Mouse (Mus musculus) stomach, embryonic 16.5 days (tissue): Measurements from ENCODE around the gene Card19. TPM values are rescaled to one million over a fixed set of nuclear protein-coding genes. Genes with fewer than 3 reads are reported as not detected.

Source experiments
- ATAC-seq: fragments of 200-750 bp; cut with Nextera tagmentation; 2 replicates; pipeline ENCODE4 v1.8.0; 2017; ENCODE audit warnings: moderate number of reproducible peaks, moderate TSS enrichment; ENCODE audit not compliant: insufficient read depth, low FRiP score
- H3K27ac ChIP-seq: fragments of 300-500 bp; sonication (generic); 2 replicates; pipeline ENCODE4 v1.5.1; 2014; ENCODE audit warnings: low read length
- H3K27me3 ChIP-seq: fragments of 300-500 bp; sonication (generic); 2 replicates; pipeline ENCODE4 v1.6.1; 2014; ENCODE audit warnings: low read length, control low read depth, mixed read lengths; ENCODE audit not compliant: control insufficient read depth, insufficient read depth
- H3K36me3 ChIP-seq: fragments of 300-500 bp; sonication (generic); 2 replicates; pipeline ENCODE4 v1.6.1; 2014; ENCODE audit warnings: low read length; ENCODE audit not compliant: control insufficient read depth, insufficient read depth
- H3K4me1 ChIP-seq: fragments of 300-500 bp; sonication (generic); 2 replicates; pipeline ENCODE4 v1.6.1; 2014; ENCODE audit warnings: low read length, control low read depth, mixed read lengths; ENCODE audit not compliant: control insufficient read depth, insufficient read depth
- H3K4me2 ChIP-seq: fragments of 300-500 bp; sonication (generic); 2 replicates; pipeline ENCODE4 v1.6.1; 2014; ENCODE audit warnings: low read depth, low read length, mixed read lengths
- H3K4me3 ChIP-seq: fragments of 300-500 bp; sonication (generic); replicated peaks from 2 replicates; pipeline ENCODE4 v1.5.1; 2014; ENCODE audit warnings: mild to moderate bottlenecking, low read length
- H3K9ac ChIP-seq: fragments of 300-500 bp; sonication (generic); 2 replicates; pipeline ENCODE4 v1.6.1; 2014; ENCODE audit warnings: low read length
- H3K9me3 ChIP-seq: fragments of 300-500 bp; sonication (generic); replicated peaks from 2 replicates; pipeline ENCODE4 v1.6.1; 2016; ENCODE audit warnings: low read length, control low read depth; ENCODE audit not compliant: control insufficient read depth
- WGBS: fragments of 180-500 bp; shearing (Covaris S2); extraction: QIAGEN DNeasy Blood & Tissue Kit; methylation state at CpG from one replicate; pipeline ENCODE4 v1.1.7; 2014; 5-methylcytosine and 5-hydroxymethylcytosine counted together
- polyA plus RNA-seq: library from polyadenylated mRNA; unstranded; fragments of >200 nt; fragmentation: Nextera tagmentation; extraction: Ambion mirVana; gene quantifications from 2 replicates; pipeline ENCODE4 v1.2.1, GENCODE M21; 2015

The Card19 gene
- polyA plus RNA-seq, 1 experiment from 2014 or later: 56.4 TPM

- H3K36me3 ChIP-seq: no peaks in the 10 kb centered on the region
- no peak overlapping the region for H3K9ac ChIP-seq
- H3K4me2 ChIP-seq: no peak overlapping the region
- H3K27me3 ChIP-seq: no peaks in the 10 kb centered on the region
- H3K27ac ChIP-seq: no peak overlapping the region
- no peak overlapping the region for H3K4me3 ChIP-seq
- 84% methylated on average over 8 of the region's 8 CpGs for WGBS
- no peaks in the 10 kb centered on the region for H3K9me3 ChIP-seq
- H3K4me1 ChIP-seq: no peaks in the 10 kb centered on the region
- no peak for ATAC-seq
These were observed 21.8 kb upstream of the Card19 start for GRCm38 (mm10) chr13:49237617-49238016.

- Histone ChIP-seq H3K27me3 (no peaks in the 10 kb centered on the region), H3K4me2 (no peak overlapping the region), H3K9me3 (no peaks in the 10 kb centered on the region), H3K4me1 (no peaks in the 10 kb centered on the region), H3K4me3 (no peak overlapping the region), H3K9ac (no peak overlapping the region), H3K27ac (no peak overlapping the region), H3K36me3 (no peaks in the 10 kb centered on the region)
- no peak for ATAC-seq
- 89% methylated on average over 4 of the region's 4 CpGs for WGBS
These were observed 18.9 kb upstream of the Card19 start for GRCm38 (mm10) chr13:49234711-49235110.

- Histone ChIP-seq H3K9me3 (no peaks in the 10 kb centered on the region), H3K27ac (no peak overlapping the region), H3K4me1 (no peaks in the 10 kb centered on the region), H3K4me2 (no peak overlapping the region), H3K4me3 (no peak overlapping the region), H3K9ac (no peak overlapping the region), H3K27me3 (no peaks in the 10 kb centered on the region), H3K36me3 (no peaks in the 10 kb centered on the region)
- no peak for ATAC-seq
- 85% methylated on average over 8 of the region's 8 CpGs for WGBS
These were observed 18.1 kb upstream of the Card19 start for GRCm38 (mm10) chr13:49233792-49234572.

GRCm38 (mm10) chr13:49225633-49226032 is 9.8 kb upstream of the Card19 start:
- Histone ChIP-seq H3K27me3 (no peaks in the 10 kb centered on the region), H3K9ac (no peak overlapping the region), H3K4me1 (no peaks in the 10 kb centered on the region), H3K9me3 (no peaks in the 10 kb centered on the region), H3K27ac (no peak overlapping the region), H3K36me3 (no peaks in the 10 kb centered on the region), H3K4me3 (no peak overlapping the region), H3K4me2 (no peak overlapping the region)
- ATAC-seq: no peak
- 47% methylated on average over 4 of the region's 4 CpGs for WGBS

GRCm38 (mm10) chr13:49225159-49225558 is 9.3 kb upstream of the Card19 start:
- no peak for ATAC-seq
- Histone ChIP-seq H3K36me3 (no peaks in the 10 kb centered on the region), H3K4me1 (no peaks in the 10 kb centered on the region), H3K4me2 (no peak overlapping the region), H3K9me3 (no peaks in the 10 kb centered on the region), H3K27ac (no peak overlapping the region), H3K27me3 (no peaks in the 10 kb centered on the region), H3K9ac (no peak overlapping the region), H3K4me3 (no peak overlapping the region)
- WGBS: 60% methylated on average over 3 of the region's 3 CpGs

- no peaks in the 10 kb centered on the region for H3K4me1 ChIP-seq
- no peak overlapping the region for H3K9ac ChIP-seq
- no peaks in the 10 kb centered on the region for H3K36me3 ChIP-seq
- H3K27me3 ChIP-seq: no peaks in the 10 kb centered on the region
- H3K9me3 ChIP-seq: no peaks in the 10 kb centered on the region
- H3K4me3 ChIP-seq: no peak overlapping the region
- H3K4me2 ChIP-seq: peak overlapping the region; percentile 28; the same call in 1 of the 2 replicates
- ATAC-seq: no peak
- WGBS: 29% methylated on average over 6 of the region's 6 CpGs
- H3K27ac ChIP-seq: no peak overlapping the region
These were observed 8.9 kb upstream of the Card19 start for GRCm38 (mm10) chr13:49224729-49225128.

GRCm38 (mm10) chr13:49224314-49224713 is 8.5 kb upstream of the Card19 start:
- H3K9me3 ChIP-seq: no peaks in the 10 kb centered on the region
- H3K4me2 ChIP-seq: peak overlapping the region; percentile 28; the same call in 1 of the 2 replicates
- no peaks in the 10 kb centered on the region for H3K27me3 ChIP-seq
- H3K36me3 ChIP-seq: no peaks in the 10 kb centered on the region
- ATAC-seq: no peak
- 14% methylated on average over 10 of the region's 10 CpGs for WGBS
- no peak overlapping the region for H3K4me3 ChIP-seq
- H3K9ac ChIP-seq: no peak overlapping the region
- no peak overlapping the region for H3K27ac ChIP-seq
- H3K4me1 ChIP-seq: no peaks in the 10 kb centered on the region

- Histone ChIP-seq H3K4me3 (no peak overlapping the region), H3K9me3 (no peaks in the 10 kb centered on the region), H3K4me1 (peaks cover 6% of the 10 kb centered on the region; the same call in 1 of the 2 replicates), H3K36me3 (no peaks in the 10 kb centered on the region), H3K4me2 (no peak overlapping the region), H3K27ac (no peak overlapping the region), H3K27me3 (no peaks in the 10 kb centered on the region), H3K9ac (no peak overlapping the region)
- no peak for ATAC-seq
- WGBS: 21% methylated on average over 5 of the region's 5 CpGs
These were observed 5.1 kb upstream of the Card19 start for GRCm38 (mm10) chr13:49220912-49221311.

- no peak overlapping the region for H3K9ac ChIP-seq
- H3K4me1 ChIP-seq: peaks cover 14% of the 10 kb centered on the region
- no peak for ATAC-seq
These were observed 3.5 kb upstream of the Card19 start for GRCm38 (mm10) chr13:49219367-49219766.

More at GRCm38 (mm10) chr13:49219367-49219766, 3.5 kb upstream of the Card19 start:
- Histone ChIP-seq H3K27ac (no peak overlapping the region), H3K27me3 (no peaks in the 10 kb centered on the region), H3K36me3 (no peaks in the 10 kb centered on the region), H3K9me3 (no peaks in the 10 kb centered on the region), H3K4me2 (no peak overlapping the region), H3K4me3 (no peak overlapping the region)
- WGBS: 83% methylated on average over 4 of the region's 4 CpGs
